Mouse (Mus musculus) liver, postnatal 0 days (tissue): ENCODE data around the gene E130308A19Rik.

Experiments used
- CTCF ChIP-seq: sonication (generic); IDR thresholded peaks from 2 replicates; pipeline ENCODE4 v1.5.1; 2016; ENCODE audit warnings: antibody characterized with exemption, low read depth
- EP300 ChIP-seq: IDR thresholded peaks from 2 replicates; pipeline ENCODE4 v1.6.1; 2016; ENCODE audit warnings: antibody characterized with exemption, low read depth, mild to moderate bottlenecking

- no peak for TF ChIP-seq CTCF
- peak; percentile 22; the same call in 1 of the 2 replicates for TF ChIP-seq EP300
These were observed 105.5 kb downstream of the E130308A19Rik start for GRCm38 (mm10) chr4:59731544-59731943.
